Mouse (Mus musculus) left cerebral cortex, postnatal 10 days (tissue): Measurements from ENCODE around the gene AI467606. TPM values are rescaled to one million over a fixed set of nuclear protein-coding genes. Genes with fewer than 3 reads are reported as not detected.
A peak's percentile ranks its signal among the peaks of the same experiment; 100 is the strongest.

Source experiments
- DNase-seq, 2 experiments: peaks; one replicate each; pipeline ENCODE4 v3.0.0; 2021 to 2022; ENCODE audit warnings: low spot score in 2 of 2, mixed read lengths in 1 of 2; ENCODE audit errors: extremely low spot score in 1 of 2
- intact Hi-C: fragments of 180-260 bp; cut with DNase I; formaldehyde crosslinking; loops from one replicate; pipeline ENCODE4 v1.15.1; 2025
- total RNA-seq, 2 experiments: library from RNA; stranded (reverse); gene quantifications; 2 replicates each; pipeline ENCODE4 v1.2.3; 2021

Gene AI467606
- total RNA-seq, 2 experiments from 2014 or later: 1.4 to 2.1 TPM

- peak in 1 of 2 experiments; percentile 38 for DNase-seq
- intact Hi-C loops: no loop called here
These were observed 2.0 kb upstream of the AI467606 start for GRCm38 (mm10) chr7:127088901-127089845.

DNA sequence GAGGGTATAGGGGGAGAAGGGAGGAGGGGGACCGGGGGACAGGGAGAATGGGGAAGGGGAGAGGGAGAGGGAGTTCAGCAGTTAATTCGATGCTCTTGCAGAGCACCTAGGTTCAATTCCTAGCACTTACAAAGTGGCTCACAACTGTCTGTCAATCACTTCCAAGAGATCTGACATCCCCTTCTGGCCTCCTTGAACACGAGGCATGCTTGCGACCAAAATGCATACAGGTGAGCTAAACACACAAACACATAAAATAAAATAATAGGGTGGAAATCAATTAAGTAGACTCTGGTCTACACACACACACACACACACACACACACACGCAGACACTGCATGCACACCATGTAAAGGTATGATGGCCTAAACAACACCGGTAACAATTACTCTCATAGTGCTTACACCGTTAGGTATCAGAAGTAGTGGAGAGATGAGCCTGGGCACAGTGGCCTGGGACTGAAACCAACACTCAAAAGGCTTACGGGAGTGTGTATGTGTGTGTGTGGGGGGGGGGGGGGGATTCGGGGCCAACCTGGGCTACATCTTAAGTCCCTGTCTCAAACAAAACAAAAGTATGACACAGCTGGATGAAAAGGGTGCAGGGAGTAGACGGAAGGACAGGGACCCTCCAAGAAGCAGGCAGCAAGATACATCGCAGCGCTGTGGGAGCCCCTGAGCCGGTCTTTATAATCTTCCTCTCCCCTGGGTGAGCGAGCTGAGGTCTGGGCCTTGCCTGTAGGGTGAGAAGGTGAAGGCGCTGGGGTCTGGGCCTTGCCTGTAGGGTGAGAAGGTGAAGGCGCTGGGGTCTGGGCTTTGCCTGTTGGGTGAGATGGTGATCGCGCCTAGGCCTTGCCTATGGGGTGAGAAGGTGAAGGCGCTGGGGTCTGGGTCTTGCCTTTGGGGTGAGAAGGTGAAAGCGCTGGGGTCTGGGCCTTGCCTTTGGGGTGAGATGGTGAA is 725 bp upstream of the AI467606 start:
- DNase-seq: no peak

DNA sequence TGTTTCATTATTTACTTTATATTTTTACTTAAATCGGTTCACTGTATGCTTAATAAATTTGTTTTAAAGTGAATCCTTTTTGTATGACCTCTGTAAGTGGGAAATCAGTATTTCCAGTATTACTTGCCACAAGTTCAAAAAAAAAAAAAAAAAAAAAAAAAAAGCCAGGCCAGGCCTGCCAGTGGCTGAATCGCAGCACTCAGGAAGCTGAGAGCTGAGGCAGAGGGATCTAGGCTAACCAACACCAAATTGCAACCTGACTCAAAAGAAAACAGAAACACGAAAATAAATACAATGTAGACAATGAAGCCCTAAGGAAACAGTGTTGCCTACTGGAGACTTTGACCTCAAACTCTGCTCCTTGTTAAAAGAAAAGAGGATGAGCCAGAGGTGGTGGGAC is 2.8 kb downstream of the AI467606 start:
- no peak for DNase-seq
- intact Hi-C loops: no loop called here

More for the DNA sequence above, 725 bp upstream of the AI467606 start:
- intact Hi-C loops: no loop called here

DNA sequence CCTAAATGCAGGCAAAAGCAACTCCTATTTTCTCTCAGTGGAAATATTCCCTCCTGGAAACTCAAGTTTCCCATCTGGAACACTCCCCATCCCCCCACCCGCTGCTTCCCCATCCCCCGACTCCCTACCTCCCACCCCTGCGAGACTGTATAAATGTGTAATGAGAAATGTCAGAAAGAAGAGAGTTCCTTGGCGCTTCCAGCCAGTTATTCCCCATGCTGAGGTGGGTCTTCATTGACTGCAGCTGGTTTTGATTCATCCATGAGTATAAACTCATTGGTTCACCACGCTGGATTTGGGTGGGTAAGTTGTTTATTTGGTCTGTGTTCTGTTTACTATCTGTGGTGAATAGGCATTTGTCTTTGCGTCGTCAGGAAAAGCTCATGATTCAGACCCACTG is 5.3 kb downstream of the AI467606 start:
- intact Hi-C loops: no loop called here
- DNase-seq: no peak

DNA sequence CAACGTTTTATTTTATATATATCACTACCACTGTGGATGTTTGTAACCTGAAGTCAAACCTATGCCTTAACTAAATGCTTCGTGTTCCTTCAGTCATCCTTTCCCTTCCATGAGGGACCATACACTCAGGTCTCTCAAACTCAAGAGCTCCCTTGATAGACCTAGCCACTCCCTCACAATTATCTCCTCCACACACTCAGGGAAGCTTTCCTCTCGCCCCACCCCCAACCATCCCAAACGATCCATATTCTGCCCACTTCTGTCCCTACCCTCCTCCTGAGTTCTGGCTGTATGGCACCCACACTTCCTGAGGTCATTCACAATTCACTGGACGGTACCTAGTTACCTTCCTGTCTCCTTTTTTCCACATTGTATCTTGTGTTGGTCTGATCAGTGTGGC is 7.4 kb downstream of the AI467606 start:
- DNase-seq: no peak
- intact Hi-C loops: no loop called here

DNA sequence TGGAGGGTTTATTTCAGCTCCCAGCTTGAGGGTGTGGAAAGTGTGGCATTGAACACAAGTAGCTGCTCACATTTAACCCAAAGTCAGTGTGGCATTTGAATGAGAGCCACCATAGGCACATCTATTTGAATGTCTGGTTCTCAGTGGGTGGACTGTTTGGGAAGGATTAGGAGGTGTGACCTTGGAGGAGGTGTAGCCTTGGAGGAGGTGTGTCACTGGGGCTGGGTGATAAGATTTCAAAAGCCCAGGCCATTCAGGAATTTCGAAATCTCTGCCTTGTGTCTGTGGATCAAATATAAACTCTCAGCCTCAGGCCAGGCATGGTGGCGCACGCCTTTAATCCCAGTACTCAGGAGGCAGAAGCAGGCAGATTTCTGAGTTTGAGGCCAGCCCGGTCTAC is 7.8 kb downstream of the AI467606 start:
- intact Hi-C loops: no loop called here
- no peak for DNase-seq

GRCm38 (mm10) chr7:127099528-127099927 is 8.4 kb downstream of the AI467606 start:
- DNase-seq: no peak
- intact Hi-C loops: no loop called here

DNA sequence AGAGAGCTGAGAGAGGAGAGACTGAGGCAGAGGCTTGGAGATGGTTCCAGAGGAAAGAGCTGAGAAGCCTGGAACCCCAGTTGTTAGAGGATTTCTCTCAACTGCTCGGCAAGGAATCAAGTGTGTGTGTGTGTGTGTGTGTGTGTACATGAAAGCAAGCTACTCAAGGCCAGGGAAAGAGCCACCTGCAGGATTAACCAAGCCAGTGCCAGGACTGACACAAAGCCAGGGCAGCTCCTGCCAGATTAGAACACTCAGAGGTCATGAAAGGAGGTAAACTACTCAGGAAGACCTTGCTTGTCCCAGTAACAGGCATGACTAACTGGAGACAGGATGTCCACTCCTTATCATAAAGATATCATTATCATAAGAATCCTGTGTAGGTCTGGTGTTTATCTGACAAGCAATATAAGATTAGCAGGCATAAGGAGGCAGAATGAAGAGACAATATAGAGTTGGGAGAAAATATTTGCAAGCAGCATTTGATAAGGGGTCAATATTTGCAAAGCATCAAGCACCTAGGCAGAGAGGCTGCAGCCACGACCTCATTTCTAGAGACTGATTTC is 10.4 kb downstream of the AI467606 start:
- intact Hi-C loops: loop anchor here (5.0 kb wide), 1 partner anchor 79 kb away; the partner anchor contains the start of genes Gm42742 and Prrt2

DNA sequence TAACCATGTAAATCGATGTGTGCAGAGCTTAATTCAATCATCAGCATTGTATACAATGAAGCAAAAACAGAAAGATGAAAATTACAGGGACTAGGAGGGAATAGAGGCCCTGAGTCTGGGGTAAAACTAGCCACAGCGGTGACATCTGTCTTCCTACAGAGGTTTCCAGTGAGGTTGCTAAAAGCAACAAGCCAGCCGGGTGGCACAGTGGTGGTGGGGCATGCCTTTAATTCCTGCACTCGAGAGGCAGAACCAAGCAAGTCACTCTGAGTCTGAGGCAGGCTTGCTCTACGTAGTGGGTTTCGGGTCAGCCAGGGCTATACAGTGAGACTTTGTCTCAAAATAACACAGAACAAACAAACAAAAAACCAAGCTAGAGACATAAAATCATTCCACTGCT is 11.0 kb downstream of the AI467606 start:
- intact Hi-C loops: loop anchor here (5.0 kb wide), 1 partner anchor 80 kb away; the partner anchor contains the start of genes Gm42742 and Prrt2
- DNase-seq: no peak

More for the DNA sequence above, 10.4 kb downstream of the AI467606 start:
- no peak for DNase-seq

- DNase-seq: no peak
- intact Hi-C loops: loop anchor here (2.0 to 5.0 kb wide), 3 partner anchors 82 to 271 kb away; partner anchors contain the start of genes Asphd1, Gm42742 and Prrt2
These were observed 12.8 kb downstream of the AI467606 start for GRCm38 (mm10) chr7:127103960-127104359.

DNA sequence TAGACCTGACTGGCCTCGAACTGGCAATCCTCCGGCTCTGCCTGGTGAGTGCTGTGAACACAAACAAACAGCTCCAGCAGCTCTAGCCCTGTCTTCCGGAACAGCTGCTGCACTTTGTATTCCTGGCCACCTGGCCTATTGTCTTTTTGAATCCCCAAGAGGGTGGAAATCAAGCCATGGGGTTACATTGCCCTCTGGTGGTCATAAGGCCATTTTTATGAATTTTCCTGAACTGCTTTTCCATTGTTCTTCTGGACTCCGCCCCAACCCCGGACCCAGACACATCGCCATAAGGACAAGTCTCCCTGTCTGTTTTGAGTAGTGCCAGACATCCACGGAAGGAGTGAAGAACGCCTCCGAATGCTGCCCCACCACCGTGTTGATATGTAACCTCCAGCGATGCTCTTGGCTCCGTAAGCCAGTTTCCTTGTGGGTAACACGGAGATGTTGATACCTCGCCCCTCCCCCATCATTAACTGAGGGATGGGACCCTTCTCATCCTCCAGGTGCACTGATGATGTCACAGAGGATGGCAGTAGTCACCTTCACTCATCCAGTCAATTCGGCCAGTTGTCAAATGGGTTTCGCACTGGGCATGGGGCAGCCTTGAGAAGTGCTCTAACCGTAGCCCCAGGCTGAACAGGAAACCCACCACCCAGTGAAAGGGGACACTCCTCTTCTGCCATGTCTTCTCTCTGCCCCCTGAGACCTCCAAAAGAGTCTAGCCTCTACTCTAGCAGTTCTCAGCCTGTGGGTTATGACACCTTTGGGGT is 13.6 kb downstream of the AI467606 start:
- intact Hi-C loops: loop anchor here (2.0 to 5.0 kb wide), 3 partner anchors 82 to 272 kb away; partner anchors contain the start of genes Asphd1, Gm42742 and Prrt2
- peak; percentile 78 to 79 for DNase-seq

GRCm38 (mm10) chr7:127105551-127105950 is 14.4 kb downstream of the AI467606 start:
- intact Hi-C loops: loop anchor here (2.0 kb wide), 2 partner anchors 157 to 273 kb away; partner anchors contain the start of gene Asphd1
- no peak for DNase-seq

DNA sequence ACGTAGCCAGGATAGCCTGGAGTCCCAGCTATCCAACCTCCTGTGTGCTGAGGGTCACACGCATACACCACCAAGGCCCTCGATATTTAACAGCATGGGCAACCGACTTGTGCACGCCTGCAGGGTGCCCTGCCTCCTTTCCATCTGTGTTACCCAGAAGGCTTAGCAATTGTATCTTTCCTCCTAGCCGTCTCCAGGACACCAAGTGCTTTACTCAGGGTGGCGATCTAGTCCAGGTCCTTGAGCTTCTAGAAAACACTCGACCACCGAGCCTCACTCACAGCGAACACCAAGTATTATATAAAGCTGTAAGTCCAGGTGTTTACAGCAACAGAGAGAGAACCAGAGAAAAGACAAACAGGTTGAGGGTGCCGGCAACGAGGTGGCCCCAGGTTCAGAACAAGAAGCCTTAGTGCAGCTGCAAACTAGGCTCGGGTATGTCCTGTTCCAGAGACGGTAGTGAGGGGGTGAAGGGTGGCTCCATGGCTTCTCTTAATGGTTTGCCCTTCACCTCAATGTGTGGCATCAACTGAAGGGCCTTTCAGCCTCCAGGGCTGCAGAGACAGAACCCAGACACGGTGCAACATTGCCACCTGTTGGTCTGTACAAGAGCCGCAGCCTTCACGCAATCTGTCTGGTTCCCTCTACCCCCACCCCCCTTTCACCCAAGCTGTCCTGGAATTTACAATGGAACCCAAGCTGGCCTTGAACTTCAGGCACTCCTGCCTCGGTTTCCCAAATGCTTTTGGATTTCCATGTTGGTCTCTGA is 19.3 kb downstream of the AI467606 start:
- intact Hi-C loops: loop anchor here (2.0 kb wide), 1 partner anchor 280 kb away; the partner anchor contains the start of gene 4930451I11Rik
- peak; percentile 74 to 80 for DNase-seq

DNA sequence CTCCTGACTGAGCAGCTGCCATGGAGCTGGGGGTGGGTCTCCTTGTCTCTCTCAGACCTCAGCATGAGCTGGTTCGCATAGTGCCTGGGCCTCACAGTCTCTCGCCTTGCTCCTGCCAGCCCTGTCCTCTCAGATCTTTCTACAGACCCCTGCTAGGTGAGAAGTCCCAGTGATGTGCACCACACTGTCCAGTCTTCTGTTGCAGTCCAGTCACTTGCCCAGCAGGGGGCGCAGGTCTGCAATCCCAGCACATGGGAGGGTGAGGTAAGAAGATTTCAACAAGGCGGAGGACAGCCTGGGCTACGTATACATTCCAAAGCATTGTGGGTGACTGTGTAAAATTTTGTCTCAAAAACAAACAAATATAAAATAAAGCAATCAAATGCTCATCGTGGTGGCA is 20.3 kb downstream of the AI467606 start:
- intact Hi-C loops: loop anchor here (2.0 kb wide), 1 partner anchor 281 kb away; the partner anchor contains the start of gene 4930451I11Rik
- peak in 1 of 2 experiments; percentile 66 for DNase-seq

GRCm38 (mm10) chr7:127112251-127112841 is 21.2 kb downstream of the AI467606 start:
- no peak for DNase-seq
- intact Hi-C loops: no loop called here

DNA sequence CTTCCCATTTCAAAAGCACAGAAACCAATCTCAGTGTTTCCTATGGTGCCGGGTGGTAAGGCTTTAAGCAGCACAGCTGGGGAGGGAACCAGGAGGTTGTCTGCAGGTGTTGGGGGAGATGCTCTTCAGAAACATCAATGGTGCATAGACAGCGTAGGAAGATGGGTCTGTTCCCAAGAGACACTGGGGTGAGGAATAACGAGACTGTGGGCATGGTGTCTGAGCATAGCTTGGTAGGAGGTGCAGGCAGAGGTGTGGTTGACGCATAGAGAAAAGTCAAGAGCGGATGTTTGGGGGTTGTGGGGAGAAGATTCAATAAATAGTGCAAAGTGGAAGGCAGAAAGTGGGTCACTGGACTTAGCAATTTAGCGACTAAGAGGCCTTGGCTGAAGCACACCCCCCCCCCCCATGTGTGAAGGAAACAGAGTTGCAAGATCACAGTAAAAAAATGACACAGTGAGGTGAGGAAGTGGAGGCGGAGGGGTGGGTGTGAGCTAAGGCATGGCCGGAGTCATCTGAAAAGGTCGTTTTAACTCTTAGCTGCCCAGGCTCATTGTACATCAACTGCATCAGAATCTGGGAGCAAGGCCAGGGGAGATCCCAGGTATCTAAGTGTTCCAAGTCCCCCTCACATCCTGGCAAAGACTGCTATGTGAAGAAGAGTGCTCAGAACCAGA is 21.9 kb downstream of the AI467606 start:
- intact Hi-C loops: no loop called here
- no peak for DNase-seq
